Mouse (Mus musculus): ENCODE measurements around the gene Gm20532.

GRCm38 (mm10) chr2:26587044-26587405 lies 586 bp downstream of the Gm20532 start:
- no peak for TF ChIP-seq TAL1 (IDR thresholded peaks at IDR 0.05; ENCODE audit: low read length)
- no peak for TF ChIP-seq GATA1 (IDR thresholded peaks at IDR 0.05; ENCODE audit: low read length)
